Mouse (Mus musculus): ENCODE data around the gene Ly6c2.
"Not testable (repeated sequence)": the region's sequence is repeated elsewhere in the genome, so short reads cannot be mapped to it uniquely, and the experiment has no call there.

- TF ChIP-seq CTCF (IDR thresholded peaks at IDR 0.05; ENCODE audit: extremely low read depth, insufficient read length, insufficient replicate concordance, low read depth, low read length); POLR2A (IDR thresholded peaks at IDR 0.05; ENCODE audit: low read depth, low read length): not testable (repeated sequence)
Measured at GRCm38 (mm10) chr15:75132346-75132745, 20.6 kb upstream of the Ly6c2 start.

Measured in small intestine, adult 2 months (tissue).